Mouse (Mus musculus) small intestine, adult 2 months (tissue): ENCODE results near the gene Tjp2. TPM values are rescaled to one million over a fixed set of nuclear protein-coding genes. Genes with fewer than 3 reads are reported as not detected.

ENCODE experiments used
- H3K27ac ChIP-seq: fragments of 200-500 bp; 2 replicates; pipeline ENCODE4 v1.5.1; 2012; ENCODE audit warnings: low read depth, low read length, control low read depth, inconsistent platforms; ENCODE audit not compliant: insufficient read depth
- H3K27me3 ChIP-seq: fragments of 200-500 bp; 2 replicates; pipeline ENCODE4 v1.6.1; 2012; ENCODE audit warnings: mild to moderate bottlenecking, moderate library complexity, low read length, inconsistent platforms; ENCODE audit not compliant: control insufficient read depth, insufficient read depth
- H3K36me3 ChIP-seq: fragments of 200-500 bp; 2 replicates; pipeline ENCODE4 v1.6.1; 2012; ENCODE audit warnings: mild to moderate bottlenecking, low read length, control low read depth, inconsistent platforms; ENCODE audit not compliant: control insufficient read depth, insufficient read depth
- H3K4me1 ChIP-seq: fragments of 200-500 bp; 2 replicates; pipeline ENCODE4 v1.6.1; 2012; ENCODE audit warnings: low read length, inconsistent platforms, mixed read lengths; ENCODE audit not compliant: control insufficient read depth, insufficient read depth, insufficient read length
- H3K4me3 ChIP-seq: fragments of 200-500 bp; 2 replicates; pipeline ENCODE4 v1.5.1; 2012; ENCODE audit warnings: low read depth, mild to moderate bottlenecking, control low read depth, inconsistent platforms, low read length, moderate library complexity
- CTCF ChIP-seq: fragments of 200-500 bp; IDR thresholded peaks from 2 replicates; pipeline ENCODE4 v1.5.1; 2012; ENCODE audit warnings: low read depth, mild to moderate bottlenecking, control low read depth, inconsistent platforms, low read length, moderate library complexity, mixed read lengths; ENCODE audit not compliant: insufficient replicate concordance, insufficient read length; ENCODE audit errors: extremely low read depth
- POLR2A ChIP-seq: fragments of 200-500 bp; IDR thresholded peaks from 2 replicates; pipeline ENCODE4 v1.6.1; 2012; ENCODE audit warnings: low read depth, mild to moderate bottlenecking, control low read depth, inconsistent platforms, low read length, moderate library complexity
- whole genome bisulfite sequencing: fragments of 180-500 bp; shearing (Covaris S2); methylation state at CpG from one replicate; pipeline ENCODE4 v1.1.7; 2018; 5-methylcytosine and 5-hydroxymethylcytosine counted together
- polyA plus RNA-seq: library from polyadenylated mRNA; depleted of rRNA; stranded (reverse); fragments of >200 nt; gene quantifications from 2 replicates; pipeline ENCODE4 v1.2.3, GENCODE M21; 2012

Gene Tjp2
- polyA plus RNA-seq, 1 experiment = 74.0 TPM

- no peak overlapping the region for H3K27ac ChIP-seq
- TF ChIP-seq POLR2A (no peak), CTCF (peak; percentile 81; the same call in 1 of the 2 replicates)
- no peak overlapping the region for H3K4me3 ChIP-seq
- 21% methylated on average over 7 of the region's 7 CpGs for WGBS
- H3K36me3 ChIP-seq = no peaks in the 10 kb centered on the region
- no peaks in the 10 kb centered on the region for H3K27me3 ChIP-seq
- peaks cover 12% of the 10 kb centered on the region for H3K4me1 ChIP-seq
Measured at GRCm38 (mm10) chr19:24264991-24265390, 40.2 kb upstream of the Tjp2 start.

DNA sequence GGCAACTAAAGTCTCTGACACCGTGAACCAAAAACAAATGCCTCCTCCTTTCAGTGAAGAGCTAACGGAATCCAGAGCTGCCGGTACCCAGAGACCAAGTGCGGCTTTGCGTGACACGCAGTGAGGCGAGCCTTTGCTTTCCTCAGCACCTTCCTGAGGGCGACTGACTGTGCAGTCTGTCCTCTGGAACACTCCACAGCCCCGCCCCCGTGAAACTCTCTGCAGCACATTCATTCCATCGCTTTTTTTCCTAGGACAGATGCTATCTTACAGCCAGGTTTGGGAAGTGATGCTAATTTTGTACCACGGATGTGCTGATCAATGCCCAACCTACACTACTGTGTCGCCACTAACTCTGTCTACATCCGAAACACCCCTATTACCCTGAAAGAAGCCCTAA, 37.9 kb upstream of the Tjp2 start:
- no peak overlapping the region for H3K4me3 ChIP-seq
- TF ChIP-seq CTCF (no peak), POLR2A (no peak)

DNA sequence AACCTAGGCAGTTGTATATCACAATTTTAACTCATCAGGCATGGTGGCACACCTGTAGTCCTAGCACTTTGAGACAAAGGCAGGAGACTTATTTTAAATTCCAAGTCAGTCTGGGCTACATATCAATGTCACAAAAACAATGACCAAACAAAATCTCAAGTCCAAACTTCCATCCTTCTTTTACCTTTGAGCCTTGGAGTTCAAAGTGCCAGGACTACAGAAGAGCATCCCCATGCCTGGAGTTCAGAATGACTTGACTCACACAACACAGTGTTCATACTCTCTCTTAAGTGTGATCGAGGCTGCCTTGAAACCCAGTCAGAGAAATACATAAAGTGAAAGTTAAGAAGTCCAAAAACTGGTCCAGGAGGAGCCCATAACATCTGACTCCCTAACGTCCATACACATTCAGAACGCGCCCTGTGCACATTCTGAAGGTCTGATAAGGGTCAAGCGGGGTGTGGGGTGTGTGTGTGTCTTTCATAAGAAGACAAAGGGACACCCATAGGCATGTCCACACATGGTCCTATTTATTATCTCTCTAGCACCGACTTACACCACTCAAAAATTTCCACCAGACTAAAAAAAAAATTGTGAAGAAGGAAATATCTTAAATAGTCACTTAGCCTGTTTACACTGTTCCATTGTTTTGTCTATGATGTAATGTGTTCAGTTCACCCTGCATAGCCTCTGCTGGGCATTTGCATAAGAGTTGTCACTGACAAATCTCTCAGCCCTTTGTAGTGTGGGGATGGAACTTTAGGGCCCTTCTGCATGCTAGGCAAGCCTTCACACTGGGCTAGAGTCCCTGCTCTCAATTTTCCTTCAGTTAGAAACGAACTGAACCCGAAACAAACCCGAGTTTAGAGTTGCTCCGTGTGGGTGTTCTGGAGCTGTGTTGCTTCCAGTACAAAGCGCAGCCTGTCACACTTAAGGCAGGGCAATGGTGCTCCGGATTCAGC, 34.8 kb upstream of the Tjp2 start:
- Histone ChIP-seq H3K27me3 (no peaks in the 10 kb centered on the region), H3K27ac (peak overlapping the region; percentile 37), H3K4me3 (no peak overlapping the region), H3K4me1 (peaks cover 15% of the 10 kb centered on the region; the same call in 1 of the 2 replicates), H3K36me3 (no peaks in the 10 kb centered on the region)
- WGBS = 69% methylated on average over 12 of the region's 12 CpGs
- TF ChIP-seq POLR2A (no peak), CTCF (no peak)

More for the DNA sequence above, 37.9 kb upstream of the Tjp2 start:
- no peak overlapping the region for H3K27ac ChIP-seq
- no peaks in the 10 kb centered on the region for H3K36me3 ChIP-seq
- H3K27me3 ChIP-seq = no peaks in the 10 kb centered on the region
- peaks cover 22% of the 10 kb centered on the region for H3K4me1 ChIP-seq
- WGBS = 95% methylated on average over 14 of the region's 14 CpGs

DNA sequence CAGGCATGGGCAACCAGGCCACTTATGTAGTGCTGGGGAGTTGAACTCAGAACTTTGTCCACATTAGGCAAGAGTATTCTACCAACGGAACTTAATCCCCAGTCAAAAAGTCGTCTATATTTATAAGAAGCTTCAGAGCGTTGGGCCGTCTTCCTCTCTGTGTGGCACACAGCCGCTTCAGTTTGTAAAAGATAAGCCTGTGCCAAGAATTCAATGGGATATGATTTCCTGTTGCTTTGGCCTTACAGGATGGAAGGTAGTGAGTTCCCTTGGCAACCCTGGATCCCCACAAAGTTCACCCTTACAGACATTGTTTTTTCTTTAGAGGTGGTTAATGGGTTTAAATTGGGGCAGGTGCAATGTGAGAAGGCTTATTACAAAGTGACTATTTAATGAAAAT, 33.5 kb upstream of the Tjp2 start:
- TF ChIP-seq CTCF = no peak
- no peak for TF ChIP-seq POLR2A
- 31% methylated on average over 5 of the region's 5 CpGs for WGBS
- Histone ChIP-seq H3K4me1 (peaks cover 15% of the 10 kb centered on the region; the same call in 1 of the 2 replicates), H3K27me3 (no peaks in the 10 kb centered on the region), H3K36me3 (no peaks in the 10 kb centered on the region), H3K27ac (peak overlapping the region; percentile 52), H3K4me3 (no peak overlapping the region)

DNA sequence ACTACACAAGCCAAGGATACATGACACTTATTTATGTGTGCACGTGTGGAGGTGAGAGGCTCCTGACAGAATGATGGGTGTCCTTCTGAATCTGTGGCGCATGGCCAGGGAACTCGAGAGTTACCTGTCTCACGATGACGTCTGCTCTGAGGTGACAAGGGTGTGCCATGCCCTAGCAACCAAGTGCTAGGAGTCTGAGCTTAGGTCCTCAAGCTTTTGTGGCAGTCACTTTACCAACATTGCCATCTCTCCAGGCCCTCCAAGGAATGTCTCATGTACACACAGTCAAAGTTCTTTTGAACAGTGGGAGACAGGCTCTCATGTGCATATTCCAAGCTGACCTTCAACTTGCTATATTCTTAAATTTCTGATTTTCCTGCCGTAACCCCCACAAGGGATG, 33.1 kb upstream of the Tjp2 start:
- no peak overlapping the region for H3K4me3 ChIP-seq
- TF ChIP-seq CTCF (no peak), POLR2A (no peak)
- no peaks in the 10 kb centered on the region for H3K27me3 ChIP-seq
- peak overlapping the region; percentile 52 for H3K27ac ChIP-seq
- H3K36me3 ChIP-seq = no peaks in the 10 kb centered on the region
- WGBS = 43% methylated on average over 6 of the region's 6 CpGs
- peaks cover 15% of the 10 kb centered on the region; the same call in 1 of the 2 replicates for H3K4me1 ChIP-seq

- WGBS = 63% methylated on average over 9 of the region's 9 CpGs
Measured at GRCm38 (mm10) chr19:24253657-24254260, 28.9 kb upstream of the Tjp2 start.

DNA sequence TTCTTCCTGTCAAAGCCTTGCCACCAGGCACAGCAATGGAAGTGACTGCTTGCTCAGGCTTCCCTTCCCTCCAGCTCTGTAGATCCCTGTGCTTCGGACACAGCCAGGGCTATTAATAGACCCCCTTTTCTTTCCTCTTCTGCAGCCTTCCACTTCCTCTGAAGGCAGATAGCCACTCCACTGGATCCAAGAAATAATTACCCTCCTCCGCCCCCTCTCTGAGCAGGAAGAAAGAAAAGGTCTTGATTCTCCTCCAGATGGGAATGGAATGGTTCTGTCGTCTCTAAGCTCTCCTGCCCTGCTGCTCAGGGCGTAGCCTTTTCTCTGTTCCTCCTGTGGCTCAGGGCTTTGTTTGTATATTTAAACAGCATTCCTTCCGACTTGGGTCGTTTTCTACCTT, 27.0 kb upstream of the Tjp2 start:
- WGBS = 10% methylated on average over 6 of the region's 6 CpGs
- Histone ChIP-seq H3K27me3 (no peaks in the 10 kb centered on the region), H3K4me3 (no peak overlapping the region), H3K27ac (no peak overlapping the region), H3K4me1 (peaks cover 5% of the 10 kb centered on the region; the same call in 1 of the 2 replicates), H3K36me3 (no peaks in the 10 kb centered on the region)
- TF ChIP-seq CTCF (no peak), POLR2A (no peak)

More at GRCm38 (mm10) chr19:24253657-24254260, 28.9 kb upstream of the Tjp2 start:
- H3K27me3 ChIP-seq = no peaks in the 10 kb centered on the region
- no peak for TF ChIP-seq CTCF
- no peak for TF ChIP-seq POLR2A
- H3K36me3 ChIP-seq = no peaks in the 10 kb centered on the region
- H3K27ac ChIP-seq = no peak overlapping the region; the same call in 1 of the 2 replicates
- H3K4me1 ChIP-seq = peaks cover 10% of the 10 kb centered on the region; the same call in 1 of the 2 replicates
- no peak overlapping the region for H3K4me3 ChIP-seq
